Mouse (Mus musculus) frontal cortex, adult (tissue): ENCODE data around the gene Arl6ip4.

Source experiments
- ATAC-seq: cut with Nextera tagmentation; 2 replicates; pipeline ENCODE4 v1.9.2; 2017; ENCODE audit warnings: mild to moderate bottlenecking, moderate library complexity, mixed read lengths; ENCODE audit not compliant: low TSS enrichment

Gene Arl6ip4

GRCm38 (mm10) chr5:124095077-124095581 lies 20.8 kb upstream of the Arl6ip4 start:
- peak; percentile 6; the same call in 1 of the 2 replicates for ATAC-seq

GRCm38 (mm10) chr5:124095596-124096232 lies 20.2 kb upstream of the Arl6ip4 start, which contains the start of gene Abcb9:
TSS of gene Abcb9 (minus strand) at chr5:124095798.
- peak; percentile 82 for ATAC-seq

GRCm38 (mm10) chr5:124098923-124099322 lies 17.0 kb upstream of the Arl6ip4 start:
- ATAC-seq = no peak

GRCm38 (mm10) chr5:124100128-124101044 lies 15.5 kb upstream of the Arl6ip4 start:
- no peak for ATAC-seq

GRCm38 (mm10) chr5:124102326-124102725 lies 13.6 kb upstream of the Arl6ip4 start:
- ATAC-seq = no peak

GRCm38 (mm10) chr5:124103020-124103419 lies 12.9 kb upstream of the Arl6ip4 start:
- no peak for ATAC-seq

GRCm38 (mm10) chr5:124103552-124103951 lies 12.3 kb upstream of the Arl6ip4 start:
- no peak for ATAC-seq

GRCm38 (mm10) chr5:124111077-124111741 lies 4.7 kb upstream of the Arl6ip4 start:
- no peak for ATAC-seq

GRCm38 (mm10) chr5:124111742-124112497 lies 4.0 kb upstream of the Arl6ip4 start, which contains the start of gene Ogfod2:
TSS of gene Ogfod2 (plus strand) at chr5:124112297.
- peak; percentile 78 for ATAC-seq

- no peak for ATAC-seq
Measured at GRCm38 (mm10) chr5:124112531-124112930, 3.4 kb upstream of the Arl6ip4 start.

- ATAC-seq = peak; percentile 28
Measured at GRCm38 (mm10) chr5:124113030-124113429, 2.9 kb upstream of the Arl6ip4 start.

- ATAC-seq = no peak
Measured at GRCm38 (mm10) chr5:124114276-124115025, 1.4 kb upstream of the Arl6ip4 start.

- ATAC-seq = no peak
Measured at GRCm38 (mm10) chr5:124115531-124115930, 358 bp upstream of the Arl6ip4 start.

- no peak for ATAC-seq
Measured at GRCm38 (mm10) chr5:124119204-124119603, 3.3 kb downstream of the Arl6ip4 start.

- no peak for ATAC-seq
Measured at GRCm38 (mm10) chr5:124122357-124122756, 6.5 kb downstream of the Arl6ip4 start.

- no peak for ATAC-seq
Measured at GRCm38 (mm10) chr5:124125093-124125492, 9.2 kb downstream of the Arl6ip4 start.

GRCm38 (mm10) chr5:124134261-124134660 lies 18.4 kb downstream of the Arl6ip4 start:
- no peak for ATAC-seq

- no peak for ATAC-seq
Measured at GRCm38 (mm10) chr5:124138066-124138465, 22.2 kb downstream of the Arl6ip4 start.

GRCm38 (mm10) chr5:124149028-124149427 lies 33.1 kb downstream of the Arl6ip4 start:
- ATAC-seq = peak; percentile 32; the same call in 1 of the 2 replicates

GRCm38 (mm10) chr5:124150895-124151294 lies 35.0 kb downstream of the Arl6ip4 start:
- no peak for ATAC-seq
